In genomic region chr16:91729066-91729482, GRCm38 (mm10) we compare ENCODE assay signal across 8 mouse cellular contexts. TPM values are rescaled to one million over a fixed set of nuclear protein-coding genes. Genes with fewer than 3 reads are reported as not detected.
DNase-seq lines count a peak whose midpoint lies in the region; ATAC-seq and TF ChIP-seq lines count a peak whose summit lies in the region.

Itsn1 (plus strand) TSS chr16:91729281.

- H3K4me3 ChIP-seq in erythroblast, embryonic 14.5 days (replicated peaks), result peak within 1 kb of the TSS; percentile 70
- peak within 1 kb of the TSS; percentile 82 for H3K4me3 ChIP-seq in heart, embryonic 11.5 days (ENCODE audit: low read depth, low read length)
- peak within 1 kb of the TSS; percentile 91 for H3K4me3 ChIP-seq in kidney, postnatal 0 days (replicated peaks; ENCODE audit: low read depth, low read length)
- H3K4me3 ChIP-seq in liver, embryonic 11.5 days (ENCODE audit: low read depth, low read length), result peak within 1 kb of the TSS; percentile 78
- peak within 1 kb of the TSS; percentile 85 for H3K4me3 ChIP-seq in stomach, embryonic 14.5 days (ENCODE audit: low read depth, low read length)

- TF ChIP-seq CTCF in brain, embryonic 14.5 days (IDR thresholded peaks at IDR 0.05; ENCODE audit: borderline replicate concordance, extremely low read depth, insufficient read depth, insufficient read length), result no peak
- TF ChIP-seq CTCF in kidney, postnatal 0 days (IDR thresholded peaks at IDR 0.05; ENCODE audit: low read depth), result no peak

- peak within 1 kb of the TSS; percentile 91 for H3K27ac ChIP-seq in heart, embryonic 11.5 days (ENCODE audit: low read depth, low read length)
- H3K27ac ChIP-seq in kidney, postnatal 0 days, result peak within 1 kb of the TSS; percentile 88
- peak within 1 kb of the TSS; percentile 65 for H3K27ac ChIP-seq in liver, embryonic 11.5 days (ENCODE audit: low read depth, low read length)
- H3K27ac ChIP-seq in stomach, embryonic 14.5 days (ENCODE audit: low read length), result peak within 1 kb of the TSS; percentile 87

- TF ChIP-seq POLR2A in brain, embryonic 14.5 days (IDR thresholded peaks at IDR 0.05; ENCODE audit: borderline replicate concordance, extremely low read depth, insufficient read depth, insufficient read length, poor library complexity, severe bottlenecking), result peak; percentile 96

- H3K36me3 ChIP-seq in erythroblast, embryonic 14.5 days (ENCODE audit: control insufficient read depth), result peaks cover 30% of the 10 kb centered on the region
- H3K36me3 ChIP-seq in heart, embryonic 11.5 days (ENCODE audit: control insufficient read depth, insufficient read depth, low read length), result peaks cover 2% of the 10 kb centered on the region; the same call in 1 of the 2 replicates
- H3K36me3 ChIP-seq in kidney, postnatal 0 days (ENCODE audit: insufficient read depth, low read length), result no peaks in the 10 kb centered on the region
- peaks cover 4% of the 10 kb centered on the region; the same call in 1 of the 2 replicates for H3K36me3 ChIP-seq in liver, embryonic 11.5 days (ENCODE audit: control insufficient read depth, insufficient read depth, low read length)
- H3K36me3 ChIP-seq in stomach, embryonic 14.5 days (ENCODE audit: control insufficient read depth, insufficient read depth, low read length), result peaks cover 2% of the 10 kb centered on the region; the same call in 1 of the 2 replicates

- peaks cover 51% of the 10 kb centered on the region for H3K27me3 ChIP-seq in erythroblast, embryonic 14.5 days (ENCODE audit: control insufficient read depth)
- H3K27me3 ChIP-seq in heart, embryonic 11.5 days (ENCODE audit: control insufficient read depth, insufficient read depth, low read length), result no peaks in the 10 kb centered on the region
- H3K27me3 ChIP-seq in kidney, postnatal 0 days (ENCODE audit: insufficient read depth, low read length), result no peaks in the 10 kb centered on the region
- H3K27me3 ChIP-seq in liver, embryonic 11.5 days (replicated peaks; ENCODE audit: control insufficient read depth, insufficient read depth, low read length), result peaks cover 14% of the 10 kb centered on the region
- H3K27me3 ChIP-seq in stomach, embryonic 14.5 days (ENCODE audit: control insufficient read depth, insufficient read depth, low read length), result no peaks in the 10 kb centered on the region

- peak; percentile 98 for DNase-seq in B cell, adult 2 months
- DNase-seq in brain, embryonic 14.5 days (ENCODE audit: low read depth), result peak; percentile 100
- DNase-seq in kidney, postnatal 0 days (ENCODE audit: low spot score), result peak; percentile 98
- peak; percentile 98 for DNase-seq in liver, embryonic 11.5 days (ENCODE audit: low spot score)
- DNase-seq in naive thymus-derived CD4-positive, alpha-beta T cell, adult 2 months (ENCODE audit: low read depth), result peak; percentile 99

- H3K4me1 ChIP-seq in erythroblast, embryonic 14.5 days (ENCODE audit: control insufficient read depth), result peaks cover 50% of the 10 kb centered on the region
- H3K4me1 ChIP-seq in heart, embryonic 11.5 days (ENCODE audit: control insufficient read depth, insufficient read depth, low read length), result peaks cover 19% of the 10 kb centered on the region
- peaks cover 9% of the 10 kb centered on the region; the same call in 1 of the 2 replicates for H3K4me1 ChIP-seq in kidney, postnatal 0 days (replicated peaks; ENCODE audit: insufficient read depth, low read length)
- H3K4me1 ChIP-seq in liver, embryonic 11.5 days (replicated peaks; ENCODE audit: control insufficient read depth, insufficient read depth, low read length), result no peaks in the 10 kb centered on the region; the same call in none of the 2 replicates
- peaks cover 8% of the 10 kb centered on the region; the same call in 1 of the 2 replicates for H3K4me1 ChIP-seq in stomach, embryonic 14.5 days (ENCODE audit: control insufficient read depth, insufficient read depth, low read length)

- peaks cover 3% of the 10 kb centered on the region; the same call in 1 of the 2 replicates for H3K9me3 ChIP-seq in erythroblast, embryonic 14.5 days (ENCODE audit: control insufficient read depth, low read length)
- no peaks in the 10 kb centered on the region for H3K9me3 ChIP-seq in heart, embryonic 11.5 days (replicated peaks; ENCODE audit: control insufficient read depth, low read length)
- H3K9me3 ChIP-seq in kidney, postnatal 0 days (replicated peaks; ENCODE audit: low read length), result no peaks in the 10 kb centered on the region
- H3K9me3 ChIP-seq in liver, embryonic 11.5 days (ENCODE audit: control insufficient read depth, low read length), result no peaks in the 10 kb centered on the region
- no peaks in the 10 kb centered on the region for H3K9me3 ChIP-seq in stomach, embryonic 14.5 days (ENCODE audit: control insufficient read depth, low read depth, low read length)

- peak; percentile 91 for ATAC-seq in heart, embryonic 11.5 days (replicated peaks; ENCODE audit: insufficient number of reproducible peaks, low FRiP score, low TSS enrichment)
- ATAC-seq in kidney, postnatal 0 days (replicated peaks; ENCODE audit: low FRiP score, low read depth), result peak; percentile 94
- ATAC-seq in liver, embryonic 11.5 days (replicated peaks; ENCODE audit: low FRiP score), result peak; percentile 89
- peak; percentile 92 for ATAC-seq in stomach, embryonic 14.5 days (ENCODE audit: insufficient number of reproducible peaks, insufficient read depth, low FRiP score, low read depth)

- peak within 1 kb of the TSS; percentile 79 for H3K4me2 ChIP-seq in heart, embryonic 11.5 days
- peak within 1 kb of the TSS; percentile 90 for H3K4me2 ChIP-seq in kidney, postnatal 0 days (ENCODE audit: low read length)
- peak within 1 kb of the TSS; percentile 94 for H3K4me2 ChIP-seq in liver, embryonic 11.5 days
- peak within 1 kb of the TSS; percentile 73 for H3K4me2 ChIP-seq in stomach, embryonic 14.5 days (replicated peaks; ENCODE audit: low read depth, low read length)

- peak within 1 kb of the TSS; percentile 80 for H3K9ac ChIP-seq in heart, embryonic 11.5 days (ENCODE audit: low read depth, low read length)
- H3K9ac ChIP-seq in kidney, postnatal 0 days (ENCODE audit: low read depth, low read length), result peak within 1 kb of the TSS; percentile 89
- peak within 1 kb of the TSS; percentile 65 for H3K9ac ChIP-seq in liver, embryonic 11.5 days (ENCODE audit: low read depth, low read length)
- peak within 1 kb of the TSS; percentile 97 for H3K9ac ChIP-seq in stomach, embryonic 14.5 days (replicated peaks; ENCODE audit: low read depth, low read length)

- under 1% methylated on average over 33 of the region's 33 CpGs for WGBS in heart, embryonic 11.5 days (ENCODE audit: insufficient replicate concordance)
- under 1% methylated on average over 28 of the region's 33 CpGs for WGBS in kidney, postnatal 0 days
- 1% methylated on average over 32 of the region's 33 CpGs for WGBS in liver, embryonic 11.5 days
- WGBS in stomach, embryonic 14.5 days, result 0% methylated on average over 33 of the region's 33 CpGs

RNA-seq across cellular contexts. Expression of gene Itsn1, which starts in this region (rescaled TPM):
- polyA plus RNA-seq in brain, embryonic 14.5 days (2012; rRNA removed), result 62.2 and 82.6 TPM in 2 replicates
- 31.5 and 32.6 TPM in 2 replicates for polyA plus RNA-seq in erythroblast, embryonic 14.5 days (2012)
- polyA plus RNA-seq in heart, embryonic 11.5 days (2014; fragmentation: Nextera tagmentation; extraction: Ambion mirVana), result 26.6 and 29.5 TPM in 2 replicates
- 14.4 and 15.7 TPM in 2 replicates for polyA plus RNA-seq in kidney, postnatal 0 days (2015; fragmentation: Nextera tagmentation; extraction: Ambion mirVana)
- polyA plus RNA-seq in liver, embryonic 11.5 days (2014; fragmentation: Nextera tagmentation; extraction: Ambion mirVana), result 24.0 and 24.5 TPM in 2 replicates
- 25.1 and 26.4 TPM in 2 replicates for polyA plus RNA-seq in stomach, embryonic 14.5 days (2014; fragmentation: Nextera tagmentation; extraction: Ambion mirVana)

Comparison
In these comparisons a context has a peak if more than half of its experiments do, and no peak if none do; other contexts are left out.
1. Peak in every context shown above with its lines: DNase-seq, ATAC-seq, H3K4me3 ChIP-seq and H3K27ac ChIP-seq.